Mouse (Mus musculus): ENCODE measurements around the gene Mrps27.

Mrps27 gene

DNA sequence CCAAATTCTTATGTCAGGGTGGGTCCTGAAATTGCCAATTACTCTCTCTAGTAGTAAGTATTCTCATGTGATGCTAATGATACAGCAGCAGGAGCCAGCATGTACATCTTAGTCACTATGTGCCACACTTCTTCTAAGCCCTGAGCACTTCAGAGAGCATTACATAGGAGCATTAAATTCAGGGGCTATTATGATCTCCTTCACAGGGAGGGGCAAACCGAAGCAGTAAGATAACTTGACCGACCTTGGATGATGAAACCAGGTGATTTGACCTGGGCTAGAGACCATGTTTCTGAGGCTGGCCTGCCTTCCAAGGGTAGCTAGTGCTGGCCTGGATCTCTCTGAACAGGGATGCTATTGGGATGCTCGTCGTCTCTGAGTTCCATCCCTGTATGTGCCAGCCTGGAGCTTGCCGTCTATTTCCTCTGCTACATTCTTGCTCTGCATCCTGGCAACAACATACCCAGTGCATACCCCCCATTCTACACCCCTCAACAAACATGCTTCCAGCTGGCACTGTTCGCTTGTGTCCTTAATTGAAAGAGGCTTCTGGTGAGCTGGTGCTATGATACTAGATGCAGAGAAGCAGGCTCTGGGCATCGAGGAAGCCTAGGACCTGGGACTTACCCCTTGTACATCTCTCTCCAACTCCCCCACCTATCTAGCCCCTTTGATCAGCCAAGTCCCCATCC, 99.0 kb downstream of the Mrps27 start:
- DNase-seq: no peak

DNA sequence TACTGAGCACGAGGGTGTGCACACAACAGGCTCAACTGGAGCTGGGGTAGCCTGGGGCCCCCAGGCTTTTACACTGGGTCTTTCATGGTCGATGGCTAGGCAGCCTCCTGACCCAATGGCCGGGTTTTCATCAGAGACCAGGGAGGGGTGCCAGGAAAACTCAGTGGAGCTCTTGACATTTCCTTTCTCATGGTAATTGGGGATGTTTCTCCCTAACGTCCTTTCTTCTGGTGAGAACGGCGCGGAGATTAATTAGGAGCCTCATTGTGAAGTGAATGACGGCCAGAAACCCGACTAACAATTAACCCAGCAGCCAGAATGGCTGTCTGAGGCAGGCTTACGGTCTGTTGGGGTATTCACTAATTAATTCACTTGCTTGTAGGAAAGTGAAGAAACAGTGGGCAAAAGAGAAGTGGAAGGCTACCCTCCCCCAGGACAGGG, 99.9 kb downstream of the Mrps27 start:
- DNase-seq: no peak

DNA sequence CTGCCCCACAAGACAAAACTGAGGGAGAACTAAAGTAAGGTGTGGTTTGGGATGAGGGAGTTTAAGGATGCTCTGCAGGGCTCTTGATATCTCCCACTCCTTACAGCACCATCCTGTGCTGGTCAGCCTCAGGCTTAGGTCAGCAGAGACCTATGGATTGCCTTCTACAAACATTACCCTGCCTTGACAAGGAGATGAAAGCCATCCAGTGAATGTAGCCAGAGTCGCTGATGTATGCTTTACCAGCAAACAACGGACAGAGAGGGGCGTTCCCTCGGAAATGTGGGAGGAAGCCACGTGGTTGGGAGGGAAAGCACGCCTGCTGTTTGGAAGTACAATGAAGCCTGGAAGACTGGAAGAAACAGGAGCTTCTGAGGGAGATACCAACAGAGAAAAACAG, 100.3 kb downstream of the Mrps27 start:
- DNase-seq: no peak

DNA sequence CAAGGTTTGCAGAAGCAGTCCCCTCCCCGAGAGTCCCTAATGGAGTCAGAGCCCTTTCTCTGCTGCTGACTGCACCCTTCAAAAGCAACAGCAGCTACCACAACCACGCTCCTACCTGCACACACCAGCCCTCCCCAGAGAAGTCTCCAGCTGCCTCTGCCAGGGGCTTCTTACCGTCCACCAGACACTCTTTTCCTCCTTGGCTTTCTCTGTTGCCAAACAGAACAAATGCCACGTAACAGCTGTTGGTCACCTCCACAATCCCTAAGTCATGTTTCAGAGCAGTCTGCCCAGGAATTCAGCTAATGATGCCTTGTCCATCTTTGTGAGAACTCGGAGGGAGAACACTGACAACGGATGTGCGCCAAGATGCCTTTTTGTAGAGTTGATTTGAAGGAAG, 102.4 kb downstream of the Mrps27 start:
- DNase-seq: no peak

DNA sequence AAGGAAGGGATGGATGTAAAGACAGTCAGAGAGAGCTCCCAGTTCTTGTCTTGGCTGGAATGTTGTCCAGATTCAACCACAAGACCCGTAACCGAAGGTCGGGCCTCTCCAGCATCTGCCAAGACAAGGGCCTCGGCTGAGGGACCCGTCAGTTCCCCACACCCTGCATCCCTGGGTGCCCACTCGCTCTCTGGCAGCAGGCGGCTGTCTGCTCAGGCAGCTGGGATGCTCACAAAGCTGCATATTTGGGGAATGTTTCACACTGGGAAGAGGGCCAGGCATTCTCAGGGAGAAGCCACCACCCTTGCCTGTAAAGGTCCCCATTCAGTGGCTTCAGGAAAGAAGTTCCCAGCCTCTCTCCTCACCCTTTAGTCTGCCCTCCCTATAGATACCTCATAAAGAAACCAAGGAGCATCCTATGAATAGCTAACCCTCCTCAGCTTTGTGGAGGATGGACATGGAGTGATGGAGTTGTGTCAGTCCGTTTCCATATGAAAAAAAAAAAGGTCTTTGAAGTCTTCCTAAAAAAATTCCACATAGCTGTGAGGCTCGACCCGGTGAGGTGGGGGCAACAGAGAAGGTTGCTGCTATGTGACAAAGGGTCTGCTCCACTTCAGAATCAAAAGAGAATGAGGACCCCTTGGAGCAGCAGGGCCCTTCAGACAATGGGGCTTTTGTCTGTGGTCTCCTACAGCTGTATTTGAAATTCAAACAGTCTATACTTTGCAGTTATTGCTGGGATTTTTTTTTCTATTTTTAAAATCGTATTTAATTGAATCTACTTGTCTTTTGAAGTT, 103.0 kb downstream of the Mrps27 start:
- DNase-seq: no peak

DNA sequence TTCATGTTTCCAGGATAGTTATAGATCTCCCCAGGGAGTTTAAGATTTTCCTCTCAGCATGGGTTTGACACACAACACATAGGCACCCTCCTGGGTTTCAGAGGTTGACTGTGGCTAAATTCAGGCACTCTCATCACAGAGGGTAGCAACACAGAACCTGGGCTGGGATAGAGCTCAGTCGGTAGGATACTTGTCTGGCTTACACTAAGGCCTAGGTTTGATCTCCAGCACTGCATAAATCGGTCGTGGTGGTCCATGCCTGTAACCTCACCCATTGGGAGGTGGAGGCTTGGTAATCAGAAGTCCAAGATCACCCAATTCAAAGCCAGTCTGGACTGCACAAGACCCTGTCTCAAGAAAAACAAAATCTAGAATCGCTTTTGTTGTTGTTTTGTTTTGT, 103.7 kb downstream of the Mrps27 start:
- no peak for DNase-seq

DNA sequence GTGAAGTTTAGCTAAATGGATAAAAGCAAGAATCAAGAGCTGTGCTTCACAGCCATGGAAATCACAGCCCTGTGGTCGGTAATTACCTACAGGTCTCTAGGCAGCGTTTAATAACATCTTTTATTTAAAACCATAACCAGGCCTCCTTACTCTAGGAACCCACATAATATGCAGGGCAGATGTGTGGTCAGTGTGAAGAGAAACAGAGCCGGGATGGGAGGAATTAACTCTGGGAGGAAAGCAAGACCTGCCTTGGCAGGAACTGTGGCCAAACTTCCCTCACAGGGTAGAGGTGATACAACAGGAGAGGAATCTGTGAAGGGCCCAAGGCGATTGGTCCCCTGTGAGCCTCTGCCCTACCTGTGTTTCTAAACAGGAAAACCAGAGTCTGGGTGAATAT, 105.0 kb downstream of the Mrps27 start:
- DNase-seq: no peak

DNA sequence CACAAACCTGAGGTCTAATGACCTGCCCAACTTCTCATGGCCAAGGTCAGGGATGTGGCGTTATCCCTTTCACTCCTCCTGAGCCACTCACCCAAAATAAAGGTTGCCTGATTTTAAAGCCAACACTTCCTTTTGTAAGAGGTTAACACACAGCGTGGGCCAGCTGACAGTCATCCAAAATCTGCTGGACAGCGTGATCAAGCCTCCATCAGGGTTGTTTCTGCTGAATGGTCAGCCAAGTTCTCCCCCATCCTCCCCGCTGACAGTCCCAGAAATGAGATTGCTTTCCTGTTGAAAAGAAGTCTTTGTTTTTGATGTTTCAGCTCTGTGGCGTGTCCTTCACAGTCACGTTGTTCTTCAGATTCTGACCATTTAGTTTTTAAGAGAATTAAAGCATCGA, 106.2 kb downstream of the Mrps27 start:
- DNase-seq: no peak

DNA sequence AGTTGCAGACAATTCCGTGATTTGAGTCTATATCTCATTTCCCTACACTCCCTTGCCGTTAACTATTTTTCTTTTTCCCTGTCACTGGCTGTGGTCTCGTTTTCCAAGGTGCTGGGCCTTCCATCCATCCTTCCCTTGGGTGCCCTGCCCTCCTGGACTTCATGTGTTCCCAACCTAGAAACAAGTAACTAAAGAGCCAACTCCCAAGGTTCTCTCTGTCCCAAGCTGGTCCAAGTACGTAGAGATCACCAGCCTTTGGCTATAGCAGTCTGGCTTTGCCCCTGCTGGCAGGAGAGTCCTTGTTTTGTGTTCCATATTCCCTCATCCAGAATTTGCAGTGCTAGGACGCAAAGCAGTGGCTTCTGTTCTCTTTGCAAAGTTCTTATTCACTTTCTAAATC, 106.7 kb downstream of the Mrps27 start:
- no peak for DNase-seq

DNA sequence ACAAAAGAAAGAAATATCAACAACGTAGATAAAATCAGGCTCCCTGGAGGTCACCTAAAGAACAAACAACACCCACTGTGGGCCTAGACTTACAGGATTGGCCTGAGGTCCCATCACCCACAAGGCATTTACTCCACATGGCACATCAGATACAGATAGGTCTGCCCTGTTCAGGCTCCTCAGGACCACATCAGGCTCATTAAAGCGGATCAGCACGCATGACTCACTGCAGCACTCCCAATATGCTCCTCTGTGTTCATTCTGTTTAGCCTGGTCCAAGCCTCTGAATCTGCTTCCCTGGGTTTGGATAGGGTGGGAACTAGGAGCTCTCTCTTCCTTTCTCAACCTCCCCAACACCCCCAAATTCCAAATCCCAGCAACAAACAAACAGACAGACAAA, 107.9 kb downstream of the Mrps27 start:
- no peak for DNase-seq

DNA sequence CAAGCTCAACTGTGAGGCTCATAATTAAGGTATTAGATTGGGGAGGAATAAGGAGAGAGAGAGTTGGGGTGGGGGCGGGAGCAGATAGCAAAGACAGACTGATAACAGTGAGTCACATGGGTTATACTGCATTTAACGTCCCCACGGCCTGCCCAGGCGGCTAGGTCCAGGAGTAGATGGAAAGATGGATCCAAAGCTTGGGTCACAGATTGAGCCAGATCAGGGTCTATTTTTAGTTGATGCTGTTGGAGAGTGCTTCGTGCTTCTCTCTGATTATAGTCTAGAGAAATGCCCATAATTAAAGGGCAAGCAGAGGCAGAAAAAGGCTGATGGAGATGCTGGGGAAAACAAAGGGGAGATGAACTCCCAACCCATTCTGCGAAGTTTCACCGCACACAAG, 110.4 kb downstream of the Mrps27 start:
- DNase-seq: no peak

DNA sequence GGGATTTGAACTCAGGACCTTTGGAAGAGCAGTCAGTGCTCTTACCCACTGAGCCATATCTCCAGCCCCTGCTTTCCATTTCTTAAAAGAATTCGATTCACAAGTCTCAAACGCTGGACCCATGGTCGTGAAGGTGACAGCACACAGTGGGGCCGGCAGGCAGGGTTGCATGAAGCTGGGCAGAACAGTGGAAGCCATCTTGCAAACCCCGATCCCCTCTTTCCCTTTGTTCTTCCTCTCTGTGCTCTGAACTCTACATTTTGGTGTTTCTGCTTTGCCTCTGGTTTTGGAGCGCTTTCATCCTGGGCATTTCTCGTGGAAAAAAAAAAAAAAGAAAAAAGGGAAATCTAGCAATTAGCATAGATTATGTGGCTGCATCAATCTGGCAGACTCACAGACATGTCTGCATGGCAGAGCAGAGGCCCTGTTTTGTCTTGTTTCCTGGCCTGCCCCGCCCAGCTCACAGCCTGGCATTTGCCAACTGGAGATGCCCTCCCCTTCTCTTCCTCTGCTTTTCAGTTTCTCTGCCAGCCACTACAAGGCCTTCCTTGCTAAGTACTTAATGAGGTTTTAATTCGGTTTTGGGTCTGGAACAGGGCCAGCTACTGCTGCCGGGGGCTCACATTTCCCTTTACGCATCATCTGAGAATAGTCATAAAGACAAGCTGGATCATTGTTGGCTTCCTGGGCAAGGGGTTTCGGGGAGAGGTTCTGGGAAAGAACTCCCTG, 114.2 kb downstream of the Mrps27 start:
- no peak for DNase-seq

DNA sequence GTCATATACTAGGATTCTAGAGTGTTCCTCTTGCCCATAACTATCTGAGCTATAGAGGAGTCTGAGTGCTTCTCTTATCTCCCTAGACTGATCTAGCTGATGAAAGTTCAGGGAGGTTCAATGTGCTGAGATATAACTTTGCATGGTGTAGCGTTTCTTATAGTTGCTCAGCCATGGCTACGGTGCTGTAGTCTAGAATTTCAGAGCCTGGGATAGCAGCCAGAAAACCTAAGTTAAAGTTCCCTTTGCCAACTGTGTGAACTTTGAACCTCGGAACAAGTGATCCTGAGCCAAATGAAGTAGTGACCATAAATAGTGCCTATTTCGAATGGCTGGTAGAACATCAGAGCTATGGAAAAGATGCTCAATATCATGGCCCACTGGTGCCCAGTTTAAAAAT, 115.0 kb downstream of the Mrps27 start:
- DNase-seq: no peak

DNA sequence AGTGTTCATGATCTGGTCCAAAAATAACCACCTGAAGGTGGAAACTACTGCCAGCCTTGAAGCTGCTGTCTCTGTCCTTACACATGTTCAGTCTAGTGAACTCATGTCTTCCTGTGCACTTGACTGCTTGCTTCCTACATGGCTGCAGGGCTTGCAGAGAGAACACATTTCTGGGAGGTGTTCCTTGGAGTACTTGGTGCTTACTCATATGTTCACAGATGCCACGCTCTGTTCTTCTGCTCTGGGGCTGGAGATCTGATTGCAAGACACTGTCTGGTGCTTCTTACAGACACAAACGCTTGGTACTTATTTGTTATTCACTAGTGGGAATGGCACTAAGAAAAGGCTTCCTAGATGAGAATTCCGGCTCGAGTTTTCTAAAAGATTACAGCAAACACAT, 117.3 kb downstream of the Mrps27 start:
- no peak for DNase-seq

DNA sequence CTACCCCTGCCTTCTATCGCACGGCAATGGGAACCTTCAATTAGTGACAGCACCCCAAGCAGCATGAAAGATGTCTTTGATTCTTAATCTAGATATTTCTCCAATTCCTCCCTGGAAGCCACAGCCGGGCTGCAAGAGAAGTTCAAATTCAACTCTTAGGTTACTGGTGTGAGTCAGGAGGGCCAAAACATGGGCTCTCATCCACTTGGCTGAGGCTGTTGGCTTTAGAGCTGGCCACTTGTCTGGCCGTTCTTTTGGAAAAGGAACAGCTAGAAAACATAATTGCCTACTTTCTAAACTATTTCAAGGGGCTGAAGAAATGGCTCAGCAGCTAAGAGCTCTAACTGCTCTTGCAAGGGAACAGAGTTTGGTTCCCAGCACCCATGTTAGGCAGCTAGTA, 120.0 kb downstream of the Mrps27 start:
- no peak for DNase-seq
